Mouse (Mus musculus) heart, adult 2 months (tissue): Measurements from ENCODE around the gene Prss12. TPM values are rescaled to one million over a fixed set of nuclear protein-coding genes. Genes with fewer than 3 reads are reported as not detected.
A peak's percentile ranks its signal among the peaks of the same experiment; 100 is the strongest.

Experiments used
- DNase-seq, 2 experiments: peaks; one replicate each; pipeline ENCODE4 v3.0.0; 2021
- H3K27ac ChIP-seq: fragments of 200-600 bp; 2 replicates; pipeline ENCODE4 v1.8.1; 2022
- H3K27me3 ChIP-seq: fragments of 200-500 bp; 2 replicates; pipeline ENCODE4 v1.6.1; 2012; ENCODE audit warnings: mild to moderate bottlenecking, low read length, inconsistent platforms, mixed read lengths; ENCODE audit not compliant: control insufficient read depth, insufficient read depth
- H3K36me3 ChIP-seq: fragments of 200-500 bp; 2 replicates; pipeline ENCODE4 v1.6.1; 2012; ENCODE audit warnings: low read length, inconsistent platforms; ENCODE audit not compliant: control insufficient read depth, insufficient read depth
- H3K4me1 ChIP-seq: fragments of 200-500 bp; 2 replicates; pipeline ENCODE4 v1.6.1; 2011; ENCODE audit warnings: low read length; ENCODE audit not compliant: control insufficient read depth, insufficient read depth
- H3K4me3 ChIP-seq: fragments of 200-600 bp; 2 replicates; pipeline ENCODE4 v1.8.1; 2022
- H3K79me2 ChIP-seq: fragments of 200-500 bp; replicated peaks from 2 replicates; pipeline ENCODE4 v1.6.1; 2012; ENCODE audit warnings: mild to moderate bottlenecking, inconsistent platforms, low read length, moderate library complexity, mixed read lengths; ENCODE audit not compliant: control insufficient read depth, insufficient read depth
- H3K9ac ChIP-seq: fragments of 200-500 bp; 2 replicates; pipeline ENCODE4 v1.6.1; 2012; ENCODE audit warnings: low read depth, mild to moderate bottlenecking, control low read depth, inconsistent platforms, low read length, mixed read lengths
- CTCF ChIP-seq: fragments of 200-600 bp; IDR thresholded peaks from 2 replicates; pipeline ENCODE4 v1.8.1; 2022; ENCODE audit warnings: antibody characterized with exemption, mild to moderate bottlenecking, moderate library complexity
- EP300 ChIP-seq: fragments of 200-500 bp; IDR thresholded peaks from 2 replicates; pipeline ENCODE4 v1.6.1; 2011; ENCODE audit warnings: low read depth, low read length, control low read depth; ENCODE audit not compliant: insufficient read depth
- POLR2A ChIP-seq: fragments of 200-500 bp; IDR thresholded peaks from 2 replicates; pipeline ENCODE4 v1.6.1; 2011; ENCODE audit warnings: mild to moderate bottlenecking, low read depth, low read length, control low read depth; ENCODE audit not compliant: insufficient read depth
- WGBS: fragments of 180-500 bp; shearing (Covaris S2); methylation state at CpG from one replicate; pipeline ENCODE4 v1.1.7; 2018; 5-methylcytosine and 5-hydroxymethylcytosine counted together
- intact Hi-C: fragments of 180-260 bp; cut with DNase I; formaldehyde crosslinking; loops from one replicate; pipeline ENCODE4 v1.15.1; 2025
- polyA plus RNA-seq: library from polyadenylated mRNA; depleted of rRNA; stranded (reverse); fragments of >200 nt; gene quantifications from 2 replicates; pipeline ENCODE4 v1.2.3, GENCODE M21; 2012
- total RNA-seq, 2 experiments: library from RNA; stranded (reverse); gene quantifications; 2 replicates each; pipeline ENCODE4 v1.2.3; 2021

The Prss12 gene
- total and polyA plus RNA-seq, 3 experiments, result 0.55 to 0.91 (median 0.66) TPM

GRCm38 (mm10) chr3:123514886-123515285 lies 68.2 kb downstream of the Prss12 start:
- WGBS, result 41% methylated on average over 5 of the region's 5 CpGs
- intact Hi-C loops, result no loop called here
- Histone ChIP-seq H3K27me3 (no peaks in the 10 kb centered on the region), H3K36me3 (no peaks in the 10 kb centered on the region), H3K9ac (no peak overlapping the region), H3K4me1 (no peaks in the 10 kb centered on the region; the same call in 1 of the 2 replicates), H3K27ac (no peak overlapping the region), H3K4me3 (no peak overlapping the region), H3K79me2 (no peaks in the 10 kb centered on the region)
- no peak for DNase-seq
- TF ChIP-seq CTCF (no peak), POLR2A (no peak), EP300 (no peak)

GRCm38 (mm10) chr3:123515600-123516359 lies 69.1 kb downstream of the Prss12 start:
- WGBS, result 13% methylated on average over 5 of the region's 5 CpGs
- Histone ChIP-seq H3K27ac (no peak overlapping the region), H3K36me3 (no peaks in the 10 kb centered on the region), H3K4me3 (no peak overlapping the region), H3K9ac (no peak overlapping the region), H3K4me1 (no peaks in the 10 kb centered on the region; the same call in 1 of the 2 replicates), H3K27me3 (no peaks in the 10 kb centered on the region), H3K79me2 (no peaks in the 10 kb centered on the region)
- TF ChIP-seq CTCF (peak; percentile 85), POLR2A (no peak), EP300 (no peak)
- intact Hi-C loops, result loop anchor here (1.0 kb wide), 1 partner anchor 760 kb away; no protein-coding TSS in a partner anchor
- DNase-seq, result no peak

- H3K4me1 ChIP-seq, result no peaks in the 10 kb centered on the region; the same call in 1 of the 2 replicates
- TF ChIP-seq POLR2A (no peak), EP300 (no peak), CTCF (peak; percentile 80)
- no peak overlapping the region for H3K27ac ChIP-seq
- H3K27me3 ChIP-seq, result no peaks in the 10 kb centered on the region
- H3K36me3 ChIP-seq, result no peaks in the 10 kb centered on the region
- H3K9ac ChIP-seq, result no peak overlapping the region
- H3K4me3 ChIP-seq, result no peak overlapping the region
- WGBS, result 27% methylated on average over 4 of the region's 4 CpGs
- intact Hi-C loops, result loop anchor here (1.0 kb wide), 1 partner anchor 759 kb away; no protein-coding TSS in a partner anchor
- no peaks in the 10 kb centered on the region for H3K79me2 ChIP-seq
- DNase-seq, result no peak
Measured at GRCm38 (mm10) chr3:123516784-123517183, 70.1 kb downstream of the Prss12 start.

- H3K27ac ChIP-seq, result no peak overlapping the region
- WGBS, result 73% methylated on average over 11 of the region's 11 CpGs
- H3K4me3 ChIP-seq, result no peak overlapping the region
- no peak overlapping the region for H3K9ac ChIP-seq
- no peak for TF ChIP-seq CTCF
- no peak for TF ChIP-seq EP300
- no peak for TF ChIP-seq POLR2A
- intact Hi-C loops, result no loop called here
- H3K4me1 ChIP-seq, result no peaks in the 10 kb centered on the region
- DNase-seq, result no peak
- no peaks in the 10 kb centered on the region for H3K79me2 ChIP-seq
- no peaks in the 10 kb centered on the region for H3K27me3 ChIP-seq
- no peaks in the 10 kb centered on the region for H3K36me3 ChIP-seq
Measured at GRCm38 (mm10) chr3:123526313-123527067, 79.8 kb downstream of the Prss12 start.

- no peaks in the 10 kb centered on the region for H3K4me1 ChIP-seq
- 71% methylated on average over 10 of the region's 10 CpGs for WGBS
- no peak overlapping the region for H3K4me3 ChIP-seq
Measured at GRCm38 (mm10) chr3:123527806-123528507, 81.2 kb downstream of the Prss12 start.

More at GRCm38 (mm10) chr3:123527806-123528507, 81.2 kb downstream of the Prss12 start:
- Histone ChIP-seq H3K27ac (no peak overlapping the region), H3K36me3 (no peaks in the 10 kb centered on the region), H3K27me3 (no peaks in the 10 kb centered on the region), H3K79me2 (no peaks in the 10 kb centered on the region), H3K9ac (no peak overlapping the region)
- no peak for DNase-seq
- TF ChIP-seq EP300, result no peak
- TF ChIP-seq CTCF, result no peak
- no peak for TF ChIP-seq POLR2A
- intact Hi-C loops, result no loop called here
